Mouse (Mus musculus) heart, postnatal 36 days (tissue): ENCODE measurements around the gene Parvg. TPM values are rescaled to one million over a fixed set of nuclear protein-coding genes. Genes with fewer than 3 reads are reported as not detected.

Experiments used
- total RNA-seq, 2 experiments: library from RNA; stranded (reverse); gene quantifications; 2 replicates each; pipeline ENCODE4 v1.2.3; 2021

Parvg gene
- total RNA-seq, 2 experiments from 2014 or later: 1.1 to 2.5 TPM

Other genes starting within 250 kb of the Parvg start
- under 1 TPM in 1 of 2 experiments, not detected in 1; 0.39 TPM for gene Sult4a1, start 218.3 kb upstream of the Parvg start, total RNA-seq
- not detected for gene Pnpla5, start 200.9 kb upstream of the Parvg start, total RNA-seq
- gene Pnpla3, start 156.2 kb upstream of the Parvg start, total RNA-seq: 1 to 10 TPM; 1.9 to 2.9 TPM
- 100 to 1,000 TPM; 270 to 286 TPM for gene Samm50, start 131.8 kb upstream of the Parvg start, total RNA-seq
- 100 to 1,000 TPM; 110 to 142 TPM for gene Parvb, start 92.0 kb upstream of the Parvg start, total RNA-seq
- 1 to 10 TPM; 1.0 to 1.1 TPM for gene Shisal1, start 123.1 kb downstream of the Parvg start, total RNA-seq
- 1 to 10 TPM; 5.7 to 7.5 TPM for gene Rtl6, start 233.8 kb downstream of the Parvg start, total RNA-seq